In genomic region chr11:60810046-60810965, GRCm38 (mm10) we compare ENCODE assay signal across 8 mouse cellular contexts. TPM values are rescaled to one million over a fixed set of nuclear protein-coding genes. Genes with fewer than 3 reads are reported as not detected.
DNase-seq lines count a peak whose midpoint lies in the region; ATAC-seq and TF ChIP-seq lines count a peak whose summit lies in the region.

No protein-coding gene starts in this region.

- TF ChIP-seq CTCF in lung, adult 2 months (IDR thresholded peaks at IDR 0.05; ENCODE audit: insufficient read depth, low read length), result no peak

- H3K36me3 ChIP-seq in embryonic facial prominence, embryonic 12.5 days, result no peaks in the 10 kb centered on the region
- H3K36me3 ChIP-seq in midbrain, embryonic 13.5 days, result no peaks in the 10 kb centered on the region

- H3K9ac ChIP-seq in embryonic facial prominence, embryonic 12.5 days, result peak overlapping the region; percentile 49
- peak overlapping the region; percentile 47; the same call in 1 of the 2 replicates for H3K9ac ChIP-seq in midbrain, embryonic 13.5 days (replicated peaks)

- H3K9me3 ChIP-seq in embryonic facial prominence, embryonic 12.5 days, result no peaks in the 10 kb centered on the region
- H3K9me3 ChIP-seq in midbrain, embryonic 13.5 days, result no peaks in the 10 kb centered on the region

- no peak for TF ChIP-seq POLR2A in lung, adult 2 months (IDR thresholded peaks at IDR 0.05; ENCODE audit: borderline replicate concordance, extremely low read depth, low read depth, low read length)

- peaks cover 11% of the 10 kb centered on the region for H3K4me1 ChIP-seq in lung, adult 2 months (ENCODE audit: control insufficient read depth, insufficient read depth, low read length)
- peaks cover 11% of the 10 kb centered on the region for H3K4me1 ChIP-seq in embryonic facial prominence, embryonic 12.5 days
- H3K4me1 ChIP-seq in midbrain, embryonic 13.5 days (replicated peaks), result peaks cover 28% of the 10 kb centered on the region

- no peak overlapping the region for H3K27ac ChIP-seq in embryonic facial prominence, embryonic 12.5 days
- H3K27ac ChIP-seq in midbrain, embryonic 13.5 days, result no peak overlapping the region

- peak overlapping the region; percentile 57 for H3K4me3 ChIP-seq in lung, adult 2 months (replicated peaks; ENCODE audit: extremely low read depth, low read depth, low read length)
- peak overlapping the region; percentile 50 for H3K4me3 ChIP-seq in embryonic facial prominence, embryonic 12.5 days
- H3K4me3 ChIP-seq in midbrain, embryonic 13.5 days (replicated peaks), result peak overlapping the region; percentile 43

- ATAC-seq in embryonic facial prominence, embryonic 12.5 days (ENCODE audit: insufficient number of reproducible peaks, insufficient read depth, low FRiP score, low TSS enrichment), result no peak
- ATAC-seq in midbrain, embryonic 13.5 days, result no peak
- ATAC-seq in megakaryocyte-erythroid progenitor cell, adult 5-6 weeks (replicated peaks; ENCODE audit: low FRiP score, low TSS enrichment, poor library complexity, severe bottlenecking), result no peak

- DNase-seq in lung, adult 2 months, result no peak
- DNase-seq in lung, postnatal 14 days, result no peak
- DNase-seq in kidney, adult 18-20 months, result peak; percentile 65
- no peak for DNase-seq in right cerebral cortex, adult 2 months (ENCODE audit: low spot score in 2 of 2)
- no peak for DNase-seq in cerebellum, adult 8-10 months

- 31% methylated on average over 14 of the region's 14 CpGs for whole genome bisulfite sequencing in lung, adult 2 months
- 11% methylated on average over 14 of the region's 14 CpGs for WGBS in embryonic facial prominence, embryonic 12.5 days
- 17% methylated on average over 14 of the region's 14 CpGs for WGBS in midbrain, embryonic 13.5 days

- H3K27me3 ChIP-seq in embryonic facial prominence, embryonic 12.5 days, result no peaks in the 10 kb centered on the region
- H3K27me3 ChIP-seq in midbrain, embryonic 13.5 days, result no peaks in the 10 kb centered on the region

- peak overlapping the region; percentile 76 for H3K4me2 ChIP-seq in embryonic facial prominence, embryonic 12.5 days (replicated peaks)
- peak overlapping the region; percentile 75 for H3K4me2 ChIP-seq in midbrain, embryonic 13.5 days (replicated peaks)

RNA-seq across cellular contexts. Expression of gene Shmt1, which starts 1.2 kb away (rescaled TPM):
- polyA plus RNA-seq in lung, adult 2 months (2012; rRNA removed), result 8.1 and 10.6 TPM in 2 replicates
- 53.6 and 57.3 TPM in 2 replicates for polyA plus RNA-seq in embryonic facial prominence, embryonic 12.5 days (2016; fragmentation: Nextera tagmentation; extraction: Ambion mirVana)
- polyA plus RNA-seq in midbrain, embryonic 13.5 days (2015; fragmentation: Nextera tagmentation; extraction: Ambion mirVana), result 15.5 and 16.2 TPM in 2 replicates
- 9.1 and 11.9 TPM in 2 replicates for total RNA-seq in megakaryocyte-erythroid progenitor cell, adult 5-6 weeks (2014; fragmentation: Nextera tagmentation)
- 29.1 and 73.7 TPM in 2 replicates for total RNA-seq in megakaryocyte-erythroid progenitor cell, adult 5-6 weeks (2017)

RNA-seq across cellular contexts. Expression of gene Dhrs7b, which starts 20.1 kb away (rescaled TPM):
- polyA plus RNA-seq in lung, adult 2 months (2012; rRNA removed), result 10.8 and 14.3 TPM in 2 replicates
- polyA plus RNA-seq in embryonic facial prominence, embryonic 12.5 days (2016; fragmentation: Nextera tagmentation; extraction: Ambion mirVana), result 31.9 and 32.3 TPM in 2 replicates
- polyA plus RNA-seq in midbrain, embryonic 13.5 days (2015; fragmentation: Nextera tagmentation; extraction: Ambion mirVana), result 28.2 and 28.4 TPM in 2 replicates
- 18.5 and 19.1 TPM in 2 replicates for total RNA-seq in megakaryocyte-erythroid progenitor cell, adult 5-6 weeks (2014; fragmentation: Nextera tagmentation)
- 15.4 and 27.2 TPM in 2 replicates for total RNA-seq in megakaryocyte-erythroid progenitor cell, adult 5-6 weeks (2017)

RNA-seq across cellular contexts. Expression of gene Smcr8, which starts 33.0 kb away (rescaled TPM):
- 9.4 and 11.5 TPM in 2 replicates for polyA plus RNA-seq in lung, adult 2 months (2012; rRNA removed)
- 7.2 and 8.0 TPM in 2 replicates for polyA plus RNA-seq in embryonic facial prominence, embryonic 12.5 days (2016; fragmentation: Nextera tagmentation; extraction: Ambion mirVana)
- polyA plus RNA-seq in midbrain, embryonic 13.5 days (2015; fragmentation: Nextera tagmentation; extraction: Ambion mirVana), result 7.0 and 7.5 TPM in 2 replicates
- 18.5 and 21.5 TPM in 2 replicates for total RNA-seq in megakaryocyte-erythroid progenitor cell, adult 5-6 weeks (2014; fragmentation: Nextera tagmentation)
- total RNA-seq in megakaryocyte-erythroid progenitor cell, adult 5-6 weeks (2017), result 11.7 and 11.9 TPM in 2 replicates

RNA-seq across cellular contexts. Expression of gene Top3a, which starts 33.1 kb away (rescaled TPM):
- 6.1 and 6.9 TPM in 2 replicates for polyA plus RNA-seq in lung, adult 2 months (2012; rRNA removed)
- 21.6 and 22.1 TPM in 2 replicates for polyA plus RNA-seq in embryonic facial prominence, embryonic 12.5 days (2016; fragmentation: Nextera tagmentation; extraction: Ambion mirVana)
- 10.6 and 11.7 TPM in 2 replicates for polyA plus RNA-seq in midbrain, embryonic 13.5 days (2015; fragmentation: Nextera tagmentation; extraction: Ambion mirVana)
- total RNA-seq in megakaryocyte-erythroid progenitor cell, adult 5-6 weeks (2014; fragmentation: Nextera tagmentation), result 17.9 and 18.8 TPM in 2 replicates
- 19.8 and 24.8 TPM in 2 replicates for total RNA-seq in megakaryocyte-erythroid progenitor cell, adult 5-6 weeks (2017)
